Mouse (Mus musculus): Measurements from ENCODE around the gene Eno2. TPM values are rescaled to one million over a fixed set of nuclear protein-coding genes. Genes with fewer than 3 reads are reported as not detected.

The Eno2 gene
- polyA plus RNA-seq, 1 experiment: 1.4 TPM

DNA sequence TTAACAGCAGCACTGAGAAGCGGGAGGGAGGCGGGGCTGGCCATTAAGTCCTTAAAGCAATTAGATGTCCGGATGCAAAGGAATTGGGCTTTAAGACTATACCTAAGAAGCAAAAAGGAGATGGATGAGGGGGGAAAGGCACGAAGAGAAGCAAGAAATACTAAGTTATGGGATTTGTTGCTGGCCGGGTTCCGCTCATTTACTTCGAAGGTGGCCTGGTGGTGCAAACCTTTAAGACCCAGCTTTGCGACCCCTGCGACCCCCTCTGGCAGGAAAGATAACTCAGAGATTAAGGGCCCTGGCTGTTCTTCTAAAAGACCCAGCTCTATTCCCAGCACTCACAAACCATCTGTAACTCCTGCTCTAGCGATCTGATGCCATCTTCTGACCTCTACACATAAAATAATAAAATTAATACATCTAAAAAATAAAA lies 10.5 kb upstream of the Eno2 start:
- H3K27ac ChIP-seq (ENCODE audit: control insufficient read depth, insufficient read depth, low read depth, low read length, poor library complexity): no peak overlapping the region
- H3K4me3 ChIP-seq (replicated peaks; ENCODE audit: control insufficient read depth, low read depth, low read length): no peak overlapping the region
- TF ChIP-seq POLR2A (IDR thresholded peaks at IDR 0.05; ENCODE audit: borderline replicate concordance, control insufficient read depth, low read depth, low read length) (no peak), CTCF (IDR thresholded peaks at IDR 0.05; ENCODE audit: control insufficient read depth, insufficient read depth, low read length) (no peak)
- WGBS: 26% methylated on average over 10 of the region's 10 CpGs
- H3K4me1 ChIP-seq (ENCODE audit: control insufficient read depth, insufficient read depth, low read length): no peaks in the 10 kb centered on the region; the same call in 1 of the 2 replicates

- Histone ChIP-seq H3K27ac (ENCODE audit: control insufficient read depth, insufficient read depth, low read depth, low read length, poor library complexity) (no peak within 1 kb of the TSS), H3K4me3 (replicated peaks; ENCODE audit: control insufficient read depth, low read depth, low read length) (no peak within 1 kb of the TSS), H3K4me1 (ENCODE audit: control insufficient read depth, insufficient read depth, low read length) (no peaks in the 10 kb centered on the region; the same call in 1 of the 2 replicates)
- TF ChIP-seq CTCF (IDR thresholded peaks at IDR 0.05; ENCODE audit: control insufficient read depth, insufficient read depth, low read length) (no peak), POLR2A (IDR thresholded peaks at IDR 0.05; ENCODE audit: borderline replicate concordance, control insufficient read depth, low read depth, low read length) (no peak)
- WGBS: 5% methylated on average over 23 of the region's 23 CpGs
These were observed 9.9 kb upstream of the Eno2 start, which contains the start of gene Lrrc23 for GRCm38 (mm10) chr6:124779222-124779983. Gene Lrrc23 (minus strand): TSS chr6:124779727.

- Histone ChIP-seq H3K4me3 (replicated peaks; ENCODE audit: control insufficient read depth, low read depth, low read length) (no peak overlapping the region), H3K27ac (ENCODE audit: control insufficient read depth, insufficient read depth, low read depth, low read length, poor library complexity) (no peak overlapping the region), H3K4me1 (ENCODE audit: control insufficient read depth, insufficient read depth, low read length) (no peaks in the 10 kb centered on the region)
- no peak for TF ChIP-seq POLR2A (IDR thresholded peaks at IDR 0.05; ENCODE audit: borderline replicate concordance, control insufficient read depth, low read depth, low read length)
- no peak for TF ChIP-seq CTCF (IDR thresholded peaks at IDR 0.05; ENCODE audit: control insufficient read depth, insufficient read depth, low read length)
- WGBS: 85% methylated on average over 15 of the region's 15 CpGs
These were observed 1.0 kb upstream of the Eno2 start for GRCm38 (mm10) chr6:124770511-124770910.

GRCm38 (mm10) chr6:124770013-124770412 lies 540 bp upstream of the Eno2 start:
- no peak for TF ChIP-seq CTCF (IDR thresholded peaks at IDR 0.05; ENCODE audit: control insufficient read depth, insufficient read depth, low read length)
- no peak for TF ChIP-seq POLR2A (IDR thresholded peaks at IDR 0.05; ENCODE audit: borderline replicate concordance, control insufficient read depth, low read depth, low read length)
- Histone ChIP-seq H3K4me1 (ENCODE audit: control insufficient read depth, insufficient read depth, low read length) (no peaks in the 10 kb centered on the region), H3K4me3 (replicated peaks; ENCODE audit: control insufficient read depth, low read depth, low read length) (no peak overlapping the region), H3K27ac (ENCODE audit: control insufficient read depth, insufficient read depth, low read depth, low read length, poor library complexity) (no peak overlapping the region)
- WGBS: 49% methylated on average over 7 of the region's 7 CpGs

DNA sequence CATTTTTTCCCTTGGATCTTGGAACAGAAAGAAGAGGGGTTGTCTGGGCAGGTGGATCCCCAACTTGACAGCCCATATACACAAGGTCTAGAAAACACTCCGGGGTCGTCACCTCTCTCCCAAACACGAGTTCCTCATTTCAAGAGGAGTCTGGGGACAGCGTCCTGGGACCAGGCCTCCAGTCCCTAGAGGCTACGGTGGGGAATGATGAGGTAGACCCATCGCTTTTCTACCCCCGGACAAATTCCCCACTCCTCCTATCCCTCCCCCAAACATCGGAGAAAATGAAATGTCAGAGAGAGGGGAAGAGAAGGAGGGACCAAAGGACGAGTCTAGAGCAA lies 799 bp downstream of the Eno2 start:
- Histone ChIP-seq H3K4me1 (ENCODE audit: control insufficient read depth, insufficient read depth, low read length) (no peaks in the 10 kb centered on the region), H3K4me3 (replicated peaks; ENCODE audit: control insufficient read depth, low read depth, low read length) (no peak overlapping the region), H3K27ac (ENCODE audit: control insufficient read depth, insufficient read depth, low read depth, low read length, poor library complexity) (no peak overlapping the region)
- WGBS: 2% methylated on average over 9 of the region's 9 CpGs
- TF ChIP-seq CTCF (IDR thresholded peaks at IDR 0.05; ENCODE audit: control insufficient read depth, insufficient read depth, low read length): no peak
- TF ChIP-seq POLR2A (IDR thresholded peaks at IDR 0.05; ENCODE audit: borderline replicate concordance, control insufficient read depth, low read depth, low read length): no peak

GRCm38 (mm10) chr6:124767920-124768703 lies 1.4 kb downstream of the Eno2 start:
- H3K4me1 ChIP-seq (ENCODE audit: control insufficient read depth, insufficient read depth, low read length): no peaks in the 10 kb centered on the region
- H3K4me3 ChIP-seq (replicated peaks; ENCODE audit: control insufficient read depth, low read depth, low read length): no peak overlapping the region
- 52% methylated on average over 19 of the region's 19 CpGs for WGBS
- no peak for TF ChIP-seq POLR2A (IDR thresholded peaks at IDR 0.05; ENCODE audit: borderline replicate concordance, control insufficient read depth, low read depth, low read length)
- H3K27ac ChIP-seq (ENCODE audit: control insufficient read depth, insufficient read depth, low read depth, low read length, poor library complexity): no peak overlapping the region

- Histone ChIP-seq H3K27ac (ENCODE audit: control insufficient read depth, insufficient read depth, low read depth, low read length, poor library complexity) (no peak overlapping the region), H3K4me1 (ENCODE audit: control insufficient read depth, insufficient read depth, low read length) (no peaks in the 10 kb centered on the region), H3K4me3 (replicated peaks; ENCODE audit: control insufficient read depth, low read depth, low read length) (no peak overlapping the region)
- WGBS: 92% methylated on average over 4 of the region's 4 CpGs
- TF ChIP-seq CTCF (IDR thresholded peaks at IDR 0.05; ENCODE audit: control insufficient read depth, insufficient read depth, low read length) (no peak), POLR2A (IDR thresholded peaks at IDR 0.05; ENCODE audit: borderline replicate concordance, control insufficient read depth, low read depth, low read length) (no peak)
These were observed 1.9 kb downstream of the Eno2 start for GRCm38 (mm10) chr6:124767536-124767919.

- 81% methylated on average over 7 of the region's 7 CpGs for WGBS
These were observed 3.5 kb downstream of the Eno2 start for GRCm38 (mm10) chr6:124765951-124766350.

More at GRCm38 (mm10) chr6:124765951-124766350, 3.5 kb downstream of the Eno2 start:
- TF ChIP-seq POLR2A (IDR thresholded peaks at IDR 0.05; ENCODE audit: borderline replicate concordance, control insufficient read depth, low read depth, low read length): no peak
- no peak for TF ChIP-seq CTCF (IDR thresholded peaks at IDR 0.05; ENCODE audit: control insufficient read depth, insufficient read depth, low read length)
- Histone ChIP-seq H3K4me1 (ENCODE audit: control insufficient read depth, insufficient read depth, low read length) (no peaks in the 10 kb centered on the region), H3K27ac (ENCODE audit: control insufficient read depth, insufficient read depth, low read depth, low read length, poor library complexity) (no peak overlapping the region), H3K4me3 (replicated peaks; ENCODE audit: control insufficient read depth, low read depth, low read length) (no peak overlapping the region)
